Mouse (Mus musculus): ENCODE measurements around the gene Ggta1.

Gene Ggta1

DNA sequence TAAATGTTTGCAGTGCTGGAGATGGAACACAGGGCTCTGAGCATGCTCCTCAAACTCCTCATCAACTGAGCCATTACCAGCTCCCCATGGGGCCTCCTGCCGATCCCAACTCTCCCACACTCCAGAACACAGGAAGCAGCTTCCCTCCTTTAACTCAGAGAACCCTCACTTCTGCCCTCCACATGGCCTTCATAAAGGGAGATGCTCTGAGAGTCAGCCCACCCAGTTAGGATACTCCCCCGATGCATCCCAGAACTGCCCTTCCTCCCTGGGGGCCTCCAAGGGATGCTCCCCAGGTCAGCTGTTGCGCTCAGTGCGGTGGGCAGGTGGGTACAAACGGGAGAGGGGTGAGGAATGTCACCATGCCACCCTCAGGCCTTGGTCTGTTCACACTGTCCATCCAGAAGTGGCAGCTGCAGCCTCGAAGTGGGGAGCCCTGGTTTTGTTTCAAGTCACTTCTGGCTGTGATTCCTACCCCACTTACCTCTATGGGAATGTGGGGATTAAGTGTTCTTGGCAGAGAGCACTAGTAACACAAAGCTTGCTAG is 28.4 kb downstream of the Ggta1 start:
- DNase-seq (ENCODE audit: low spot score): no peak

- no peak for DNase-seq (ENCODE audit: low spot score)
These were observed 29.6 kb downstream of the Ggta1 start for GRCm38 (mm10) chr2:35433428-35433827.

GRCm38 (mm10) chr2:35432472-35432871 is 30.6 kb downstream of the Ggta1 start:
- no peak for DNase-seq (ENCODE audit: low spot score)

DNA sequence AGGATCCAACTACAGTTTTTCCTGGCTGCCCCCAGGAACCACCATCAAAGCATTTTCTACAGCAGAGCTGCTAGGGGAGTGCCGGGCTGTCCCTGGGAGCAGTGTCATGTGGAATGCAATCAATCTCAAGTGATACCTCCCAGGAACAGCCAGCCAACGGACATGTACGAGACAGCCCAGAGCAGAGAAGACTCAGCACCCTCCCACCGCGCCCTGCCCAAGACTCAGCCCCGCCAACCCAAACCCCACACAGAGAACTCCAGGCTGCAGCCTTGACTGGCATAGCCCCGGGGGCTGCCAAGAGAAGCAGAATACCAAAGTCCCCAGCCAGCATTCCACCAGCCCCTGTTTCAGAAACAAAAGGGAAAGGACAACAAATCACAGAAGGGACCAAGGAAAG is 31.0 kb downstream of the Ggta1 start:
- no peak for DNase-seq (ENCODE audit: low spot score)

DNA sequence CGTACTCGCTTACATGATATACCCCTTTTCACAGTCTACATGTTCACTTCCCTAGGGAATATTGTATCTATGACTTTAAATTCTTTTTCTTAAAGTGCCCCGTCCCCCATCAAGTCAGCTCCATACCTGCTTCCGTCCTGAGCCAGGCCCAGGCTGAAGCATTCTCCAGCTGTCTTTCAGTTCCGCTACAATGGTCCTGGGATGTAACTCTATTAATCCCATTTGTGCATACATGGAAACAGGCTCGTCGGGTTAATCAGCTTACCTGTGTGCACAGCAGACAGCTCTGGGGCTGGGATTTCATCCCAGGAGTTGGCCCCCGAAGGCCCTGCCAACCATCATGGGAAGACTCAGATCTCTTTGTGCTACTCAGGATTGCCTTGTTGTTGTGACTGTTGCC is 32.2 kb downstream of the Ggta1 start:
- DNase-seq (ENCODE audit: low spot score): no peak

DNA sequence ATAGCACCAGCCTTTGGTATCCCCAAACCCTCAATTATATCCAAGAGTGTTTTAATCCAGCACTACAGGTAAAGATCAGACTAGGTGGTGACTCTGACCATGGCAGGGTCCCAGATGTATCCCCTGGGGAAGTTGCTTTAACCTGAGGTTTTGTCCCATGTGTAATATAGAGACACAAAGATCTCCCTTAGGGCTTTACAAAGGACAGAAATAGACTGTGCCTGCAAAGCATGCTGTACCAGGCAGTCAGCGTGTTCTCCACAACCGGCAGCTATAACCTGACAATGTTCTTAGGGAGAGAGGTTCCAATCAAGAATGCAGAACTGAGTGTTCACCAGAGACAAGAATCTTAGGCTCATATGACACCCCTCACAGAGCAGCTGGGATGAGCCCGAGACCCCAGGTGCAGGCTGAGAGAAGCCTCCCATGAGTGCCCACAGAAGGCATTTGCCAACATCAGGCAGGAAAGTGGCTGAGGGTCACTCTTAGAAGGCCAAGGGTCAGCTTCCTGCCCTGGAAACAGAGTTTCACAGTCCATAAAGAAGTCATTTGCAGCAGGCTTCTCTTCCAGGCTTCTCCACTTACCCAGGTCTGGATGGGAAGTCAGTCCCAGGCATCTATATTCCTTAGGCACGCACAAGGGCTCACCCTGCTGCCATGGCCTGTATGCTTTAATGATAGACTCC is 34.3 kb downstream of the Ggta1 start:
- DNase-seq (ENCODE audit: low spot score): no peak

- DNase-seq (ENCODE audit: low spot score): no peak
These were observed 35.5 kb downstream of the Ggta1 start for GRCm38 (mm10) chr2:35427559-35427958.

GRCm38 (mm10) chr2:35423711-35424339 is 39.2 kb downstream of the Ggta1 start:
- DNase-seq (ENCODE audit: low spot score): peak; percentile 52

- peak; percentile 62 for DNase-seq (ENCODE audit: low spot score)
These were observed 40.6 kb downstream of the Ggta1 start for GRCm38 (mm10) chr2:35422384-35422783.

DNA sequence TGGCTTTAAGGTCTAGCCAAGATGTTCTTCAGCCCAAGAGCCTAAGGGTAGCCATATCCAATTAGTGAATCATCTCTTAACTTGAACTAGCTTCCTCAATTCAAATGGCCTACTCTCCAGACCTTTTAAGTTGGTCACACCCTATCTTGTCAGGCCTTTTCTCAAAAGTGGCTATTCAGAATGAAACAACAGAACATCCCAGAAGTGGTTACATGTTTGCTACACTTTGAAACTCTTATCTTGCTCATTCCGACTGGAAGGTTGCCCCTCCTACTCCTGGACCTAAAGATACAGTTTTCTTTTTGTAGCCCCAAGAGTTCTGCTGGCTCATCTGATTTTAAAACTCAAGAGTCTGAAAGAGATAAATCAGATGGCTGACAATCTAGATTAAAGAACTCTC is 42.4 kb downstream of the Ggta1 start:
- DNase-seq (ENCODE audit: low spot score): no peak

- no peak for DNase-seq (ENCODE audit: low spot score)
These were observed 43.4 kb downstream of the Ggta1 start for GRCm38 (mm10) chr2:35419671-35420070.

GRCm38 (mm10) chr2:35419243-35419642 is 43.8 kb downstream of the Ggta1 start:
- DNase-seq (ENCODE audit: low spot score): no peak

- no peak for DNase-seq (ENCODE audit: low spot score)
These were observed 45.8 kb downstream of the Ggta1 start for GRCm38 (mm10) chr2:35417231-35417630.

DNA sequence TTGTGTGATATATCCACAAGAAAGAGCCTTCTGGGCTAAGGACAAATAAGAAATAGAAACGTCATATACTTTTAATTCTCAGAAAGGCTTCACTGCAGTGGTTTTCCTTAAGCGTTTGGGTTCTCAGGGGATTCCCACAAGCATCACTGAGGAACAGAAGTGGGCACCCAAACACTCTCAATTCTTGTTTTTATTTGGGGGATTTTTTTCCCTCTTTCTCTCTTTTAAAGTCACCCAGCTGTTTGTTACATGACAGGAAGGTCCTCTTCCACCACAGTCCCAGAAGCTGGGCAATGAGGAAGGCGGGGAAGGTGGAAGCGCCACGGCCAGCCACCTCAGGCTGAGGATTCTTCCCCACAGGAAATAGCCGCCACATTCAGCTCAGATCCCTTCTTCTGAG is 46.6 kb downstream of the Ggta1 start:
- no peak for DNase-seq (ENCODE audit: low spot score)

DNA sequence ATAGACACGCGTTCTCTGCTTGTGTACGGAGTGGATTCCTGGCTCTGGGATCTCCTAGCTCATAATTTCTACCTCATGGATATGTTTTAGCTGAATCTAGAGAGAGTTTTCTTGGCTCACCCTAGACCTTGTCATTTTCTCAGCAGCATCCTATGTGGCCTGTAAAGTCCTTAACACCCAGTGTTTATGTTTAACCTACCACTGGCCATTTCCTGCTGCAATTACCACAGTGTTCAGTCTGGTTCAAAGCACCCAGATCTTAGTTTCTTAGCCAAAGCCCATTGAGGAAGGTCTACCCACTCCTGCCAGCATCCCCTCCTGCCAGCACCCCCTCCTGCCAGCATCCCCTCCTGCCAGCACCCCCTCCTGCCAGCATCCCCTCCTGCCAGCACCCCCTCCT is 50.2 kb downstream of the Ggta1 start:
- DNase-seq (ENCODE audit: low spot score): no peak

GRCm38 (mm10) chr2:35412246-35412645 is 50.8 kb downstream of the Ggta1 start:
- no peak for DNase-seq (ENCODE audit: low spot score)

DNA sequence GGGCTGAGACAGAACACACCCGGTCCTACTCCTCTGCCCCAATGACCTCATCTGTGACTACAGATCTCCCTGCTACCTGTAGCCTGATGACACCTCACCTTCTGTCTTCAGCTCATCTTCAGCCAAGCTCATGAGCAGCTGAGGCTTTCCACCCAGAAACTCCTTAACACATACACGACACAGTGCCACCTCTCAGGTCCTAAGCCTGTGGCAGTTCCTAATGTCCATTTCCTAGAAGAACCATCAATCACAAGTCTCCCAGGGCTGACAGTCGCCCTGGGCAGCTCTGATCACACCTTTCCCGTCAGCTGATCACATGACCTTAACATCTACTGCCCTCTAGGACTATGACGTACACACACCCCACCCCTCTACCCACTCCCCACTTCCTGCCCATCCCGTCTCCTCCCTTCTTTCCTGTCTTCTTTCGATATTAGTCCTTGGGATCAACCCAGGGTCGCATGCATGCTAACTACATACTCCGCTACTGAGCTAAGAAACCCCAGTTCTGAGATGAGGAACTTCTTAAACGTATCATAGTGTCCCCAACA is 51.3 kb downstream of the Ggta1 start:
- no peak for DNase-seq (ENCODE audit: low spot score)

GRCm38 (mm10) chr2:35409466-35409865 is 53.6 kb downstream of the Ggta1 start:
- no peak for DNase-seq (ENCODE audit: low spot score)

DNA sequence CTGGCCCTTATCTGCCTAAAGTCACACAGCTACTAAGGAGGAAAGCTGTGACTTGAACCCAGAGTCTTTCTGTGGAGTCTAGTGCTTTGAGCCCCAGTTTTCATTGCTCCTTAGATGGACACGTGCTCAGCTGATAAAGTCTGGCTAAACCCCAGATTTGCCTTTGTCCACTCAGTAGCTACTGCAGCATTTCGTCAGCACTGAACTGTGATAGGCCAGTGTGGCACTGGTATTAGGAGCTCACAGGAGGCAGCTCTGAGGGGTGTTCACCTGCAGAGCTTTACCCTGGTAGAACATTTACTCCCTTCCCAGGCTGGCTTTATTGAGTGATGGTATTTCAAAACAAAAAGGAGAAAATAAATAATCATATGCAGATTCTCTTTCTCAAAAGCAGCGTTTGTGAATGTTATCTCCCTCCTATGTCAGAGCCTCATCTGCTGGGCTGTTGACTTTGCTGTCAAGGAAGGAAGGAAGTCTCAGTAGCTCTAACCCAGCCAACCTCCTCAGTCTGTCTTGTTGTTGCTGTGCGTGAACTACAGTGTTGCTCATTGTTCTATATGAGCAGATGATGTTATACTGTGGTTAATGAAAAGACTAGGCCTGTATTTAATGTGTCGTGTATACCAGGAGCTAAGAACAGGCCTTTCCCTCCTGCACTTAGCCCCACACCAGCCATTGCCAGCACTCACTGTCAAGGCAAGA is 54.5 kb downstream of the Ggta1 start:
- DNase-seq (ENCODE audit: low spot score): no peak

- no peak for DNase-seq (ENCODE audit: low spot score)
These were observed 55.2 kb downstream of the Ggta1 start for GRCm38 (mm10) chr2:35407878-35408277.

GRCm38 (mm10) chr2:35407266-35407665 is 55.8 kb downstream of the Ggta1 start:
- no peak for DNase-seq (ENCODE audit: low spot score)

- no peak for DNase-seq (ENCODE audit: low spot score)
These were observed 56.4 kb downstream of the Ggta1 start for GRCm38 (mm10) chr2:35406611-35407010.

GRCm38 (mm10) chr2:35402391-35402790 is 60.6 kb downstream of the Ggta1 start:
- DNase-seq (ENCODE audit: low spot score): no peak
